Mouse (Mus musculus) embryonic facial prominence, embryonic 15.5 days (tissue): Measurements from ENCODE around the gene Vmn1r62. TPM values are rescaled to one million over a fixed set of nuclear protein-coding genes. Genes with fewer than 3 reads are reported as not detected.
"Not testable (repeated sequence)": the region's sequence is repeated elsewhere in the genome, so short reads cannot be mapped to it uniquely, and the experiment has no call there.

ENCODE experiments used
- ATAC-seq: fragments of 200-750 bp; cut with Nextera tagmentation; 2 replicates; pipeline ENCODE4 v1.8.0; 2017; ENCODE audit warnings: low read depth, moderate TSS enrichment; ENCODE audit not compliant: insufficient number of reproducible peaks, low FRiP score, low TSS enrichment
- H3K27ac ChIP-seq: fragments of 300-500 bp; sonication (generic); replicated peaks from 2 replicates; pipeline ENCODE4 v1.5.1; 2015; ENCODE audit warnings: mild to moderate bottlenecking, inconsistent platforms
- H3K27me3 ChIP-seq: fragments of 300-500 bp; sonication (generic); 2 replicates; pipeline ENCODE4 v1.6.1; 2015; ENCODE audit warnings: inconsistent platforms
- H3K36me3 ChIP-seq: fragments of 300-500 bp; sonication (generic); 2 replicates; pipeline ENCODE4 v1.6.1; 2015; ENCODE audit warnings: mild to moderate bottlenecking, inconsistent platforms
- H3K4me1 ChIP-seq: fragments of 300-500 bp; sonication (generic); 2 replicates; pipeline ENCODE4 v1.6.1; 2015; ENCODE audit warnings: inconsistent platforms
- H3K4me2 ChIP-seq: fragments of 300-500 bp; sonication (generic); replicated peaks from 2 replicates; pipeline ENCODE4 v1.6.1; 2015; ENCODE audit warnings: mild to moderate bottlenecking, inconsistent platforms
- H3K4me3 ChIP-seq: fragments of 300-500 bp; sonication (generic); replicated peaks from 2 replicates; pipeline ENCODE4 v1.5.1; 2015; ENCODE audit warnings: mild to moderate bottlenecking, inconsistent platforms
- H3K9ac ChIP-seq: fragments of 300-500 bp; sonication (generic); 2 replicates; pipeline ENCODE4 v1.6.1; 2015; ENCODE audit warnings: inconsistent platforms
- H3K9me3 ChIP-seq: fragments of 300-500 bp; sonication (generic); replicated peaks from 2 replicates; pipeline ENCODE4 v1.6.1; 2016; ENCODE audit warnings: inconsistent platforms
- WGBS: fragments of 180-500 bp; shearing (Covaris S2); methylation state at CpG from one replicate; pipeline ENCODE4 v1.1.7; 2015; 5-methylcytosine and 5-hydroxymethylcytosine counted together
- polyA plus RNA-seq: library from polyadenylated mRNA; unstranded; fragments of >200 nt; fragmentation: Nextera tagmentation; extraction: Ambion mirVana; gene quantifications from 2 replicates; pipeline ENCODE4 v1.2.1, GENCODE M21; 2015

Gene Vmn1r62
- not detected in 2 replicates for polyA plus RNA-seq

GRCm38 (mm10) chr7:5673331-5673730 is at the start of gene Vmn1r62:
TSS of gene Vmn1r62 (plus strand) at chr7:5673631.
- H3K27me3 ChIP-seq, H3K4me1 ChIP-seq, H3K4me3 ChIP-seq, ATAC-seq, H3K4me2 ChIP-seq, H3K27ac ChIP-seq, H3K9ac ChIP-seq, H3K36me3 ChIP-seq, H3K9me3 ChIP-seq: not testable (repeated sequence)
- WGBS = no CpG with 5 or more reads among the region's 1 CpGs

Other genes starting within 250 kb of the Vmn1r62 start
- not detected in 2 replicates for gene Vmn1r59, start 216.9 kb upstream of the Vmn1r62 start, polyA plus RNA-seq
- gene Vmn2r28, start 179.7 kb upstream of the Vmn1r62 start, polyA plus RNA-seq = not detected in 2 replicates
- not detected in 2 replicates for gene Vmn1r60, start 126.3 kb upstream of the Vmn1r62 start, polyA plus RNA-seq
- not detected in 2 replicates for gene Vmn1r61, start 60.3 kb upstream of the Vmn1r62 start, polyA plus RNA-seq
- gene Vmn1r63, start 131.8 kb downstream of the Vmn1r62 start, polyA plus RNA-seq = not detected in 2 replicates
- gene Vmn1r64, start 210.9 kb downstream of the Vmn1r62 start, polyA plus RNA-seq = not detected in 2 replicates